Mouse (Mus musculus) brain, embryonic 14.5 days (tissue): ENCODE measurements around the gene Mbd3. TPM values are rescaled to one million over a fixed set of nuclear protein-coding genes. Genes with fewer than 3 reads are reported as not detected.

Experiments
- DNase-seq: peaks from one replicate; pipeline ENCODE4 v3.0.0-alpha.2; 2011; ENCODE audit warnings: low read depth
- CTCF ChIP-seq: fragments of 200-500 bp; IDR thresholded peaks from 2 replicates; pipeline ENCODE4 v1.5.1; 2012; ENCODE audit warnings: inconsistent platforms, mild to moderate bottlenecking, moderate library complexity, borderline replicate concordance; ENCODE audit not compliant: insufficient read depth, insufficient read length; ENCODE audit errors: extremely low read depth
- POLR2A ChIP-seq: fragments of 200-500 bp; IDR thresholded peaks from 2 replicates; pipeline ENCODE4 v1.6.1; 2012; ENCODE audit warnings: mild to moderate bottlenecking, inconsistent platforms, borderline replicate concordance; ENCODE audit not compliant: poor library complexity, insufficient read depth, insufficient read length, severe bottlenecking; ENCODE audit errors: extremely low read depth
- polyA plus RNA-seq: library from polyadenylated mRNA; depleted of rRNA; stranded (reverse); fragments of >200 nt; gene quantifications from 2 replicates; pipeline ENCODE4 v1.2.3, GENCODE M21; 2012

Mbd3 gene
- polyA plus RNA-seq, 1 experiment, result 265 TPM

- peak; percentile 20 for DNase-seq
Measured at GRCm38 (mm10) chr10:80386735-80387471, 12.4 kb downstream of the Mbd3 start.

GRCm38 (mm10) chr10:80385811-80386734 is 13.3 kb downstream of the Mbd3 start:
- TF ChIP-seq POLR2A (0 out of 2 replicates have a peak, but pooled peaks have one; percentile 21), CTCF (no peak)
- peak; percentile 95 for DNase-seq

More at GRCm38 (mm10) chr10:80386735-80387471, 12.4 kb downstream of the Mbd3 start:
- no peak for TF ChIP-seq CTCF
- TF ChIP-seq POLR2A, result no peak

- peak; percentile 64 for DNase-seq
- no peak for TF ChIP-seq POLR2A
- no peak for TF ChIP-seq CTCF
Measured at GRCm38 (mm10) chr10:80385310-80385709, 14.0 kb downstream of the Mbd3 start.

- no peak for DNase-seq
- no peak for TF ChIP-seq POLR2A
Measured at GRCm38 (mm10) chr10:80384709-80385108, 14.6 kb downstream of the Mbd3 start.

- TF ChIP-seq CTCF (no peak), POLR2A (no peak)
- DNase-seq, result peak; percentile 24
Measured at GRCm38 (mm10) chr10:80384115-80384639, 15.2 kb downstream of the Mbd3 start.

GRCm38 (mm10) chr10:80383431-80383830 is 15.9 kb downstream of the Mbd3 start:
- TF ChIP-seq POLR2A, result no peak
- no peak; the same call in 1 of the 2 replicates for TF ChIP-seq CTCF
- no peak for DNase-seq

- DNase-seq, result no peak
- TF ChIP-seq CTCF (no peak), POLR2A (no peak)
Measured at GRCm38 (mm10) chr10:80382641-80383365, 16.5 kb downstream of the Mbd3 start.

- TF ChIP-seq CTCF (peak; percentile 65), POLR2A (no peak)
- DNase-seq, result no peak
Measured at GRCm38 (mm10) chr10:80377716-80378115, 21.6 kb downstream of the Mbd3 start.

- no peak for TF ChIP-seq POLR2A
- TF ChIP-seq CTCF, result peak; percentile 99
- peak; percentile 97 for DNase-seq
Measured at GRCm38 (mm10) chr10:80376160-80376559, 23.2 kb downstream of the Mbd3 start.

- TF ChIP-seq CTCF (peak; percentile 59; the same call in 1 of the 2 replicates), POLR2A (no peak)
- peak; percentile 60 for DNase-seq
Measured at GRCm38 (mm10) chr10:80374063-80374462, 25.3 kb downstream of the Mbd3 start.
